Mouse (Mus musculus) kidney, embryonic 14.5 days (tissue): ENCODE data around the gene Rnf220. TPM values are rescaled to one million over a fixed set of nuclear protein-coding genes. Genes with fewer than 3 reads are reported as not detected.

Experiments
- ATAC-seq: fragments of 200-750 bp; cut with Nextera tagmentation; 2 replicates; pipeline ENCODE4 v1.8.0; 2017; ENCODE audit warnings: moderate number of reproducible peaks, mild to moderate bottlenecking, moderate TSS enrichment, moderate library complexity; ENCODE audit not compliant: low FRiP score, low TSS enrichment
- H3K27ac ChIP-seq: fragments of 300-500 bp; sonication (generic); 2 replicates; pipeline ENCODE4 v1.5.1; 2014; ENCODE audit warnings: low read depth, mild to moderate bottlenecking, low read length, moderate library complexity, mixed read lengths
- H3K27me3 ChIP-seq: fragments of 300-500 bp; sonication (generic); 2 replicates; pipeline ENCODE4 v1.6.1; 2014; ENCODE audit warnings: mild to moderate bottlenecking, low read length; ENCODE audit not compliant: control insufficient read depth, insufficient read depth
- H3K36me3 ChIP-seq: fragments of 300-500 bp; sonication (generic); 2 replicates; pipeline ENCODE4 v1.6.1; 2014; ENCODE audit warnings: low read length, mixed read lengths; ENCODE audit not compliant: control insufficient read depth, insufficient read depth
- H3K4me1 ChIP-seq: fragments of 300-500 bp; sonication (generic); 2 replicates; pipeline ENCODE4 v1.6.1; 2014; ENCODE audit warnings: low read length, mixed read lengths; ENCODE audit not compliant: control insufficient read depth, insufficient read depth
- H3K4me2 ChIP-seq: fragments of 300-500 bp; sonication (generic); replicated peaks from 2 replicates; pipeline ENCODE4 v1.6.1; 2014; ENCODE audit warnings: low read depth, mild to moderate bottlenecking, low read length
- H3K4me3 ChIP-seq: fragments of 300-500 bp; sonication (generic); 2 replicates; pipeline ENCODE4 v1.5.1; 2014; ENCODE audit warnings: mild to moderate bottlenecking, low read length
- H3K9ac ChIP-seq: fragments of 300-500 bp; sonication (generic); 2 replicates; pipeline ENCODE4 v1.6.1; 2014; ENCODE audit warnings: low read depth, mild to moderate bottlenecking, low read length, moderate library complexity
- H3K9me3 ChIP-seq: fragments of 300-500 bp; sonication (generic); 2 replicates; pipeline ENCODE4 v1.6.1; 2016; ENCODE audit warnings: low read length; ENCODE audit not compliant: control insufficient read depth
- whole genome bisulfite sequencing: fragments of 180-500 bp; shearing (Covaris S2); extraction: QIAGEN DNeasy Blood & Tissue Kit; methylation state at CpG from one replicate; pipeline ENCODE4 v1.1.7; 2014; 5-methylcytosine and 5-hydroxymethylcytosine counted together
- polyA plus RNA-seq: library from polyadenylated mRNA; unstranded; fragments of >200 nt; fragmentation: Nextera tagmentation; extraction: Ambion mirVana; gene quantifications from 2 replicates; pipeline ENCODE4 v1.2.1, GENCODE M21; 2014

The Rnf220 gene
- 50.8 and 59.3 TPM in 2 replicates for polyA plus RNA-seq

DNA sequence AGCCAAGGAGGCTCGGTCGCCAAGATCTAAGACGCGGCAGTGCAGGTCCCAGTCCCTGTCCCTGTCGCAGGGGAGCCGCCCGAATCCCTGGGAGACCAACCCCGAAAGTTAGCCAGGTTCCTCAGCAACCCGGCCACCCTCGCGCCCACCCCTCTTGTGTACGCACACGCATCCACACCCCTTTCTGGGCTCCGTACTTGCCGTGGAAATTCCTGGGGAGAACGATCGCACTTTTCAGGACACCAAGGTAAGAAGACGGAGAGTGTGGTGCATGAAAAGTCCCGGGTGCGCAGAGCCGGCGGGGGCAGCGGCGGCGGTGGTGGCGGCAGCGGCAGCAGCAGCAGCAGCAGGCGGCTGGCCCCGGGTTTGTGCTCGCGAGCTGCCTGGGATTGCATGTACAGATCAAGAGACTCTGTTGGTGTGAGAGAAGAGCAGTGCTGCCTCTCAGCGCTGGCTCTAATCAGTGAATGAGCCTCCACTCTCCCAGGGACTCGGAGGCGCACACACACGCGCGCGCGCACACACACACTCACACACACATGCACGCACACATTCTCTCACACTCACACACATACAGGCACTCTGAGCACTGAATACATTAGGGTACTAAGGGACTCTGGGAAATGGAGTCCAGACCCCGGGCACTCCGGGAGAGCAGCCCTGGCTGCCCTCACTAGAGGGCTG is at the start of gene Rnf220:
Rnf220 (minus strand) TSS at position 571 of the 684 bp plus-strand sequence.
- Histone ChIP-seq H3K4me1 (peaks cover 22% of the 10 kb centered on the region), H3K27me3 (peaks cover 56% of the 10 kb centered on the region), H3K27ac (no peak within 1 kb of the TSS), H3K36me3 (no peaks in the 10 kb centered on the region), H3K4me3 (peak within 1 kb of the TSS; percentile 48), H3K4me2 (peak within 1 kb of the TSS; percentile 92), H3K9ac (peak within 1 kb of the TSS; percentile 48), H3K9me3 (no peaks in the 10 kb centered on the region; the same call in 1 of the 2 replicates)
- peak; percentile 87 for ATAC-seq
- WGBS, result under 1% methylated on average over 42 of the region's 42 CpGs

DNA sequence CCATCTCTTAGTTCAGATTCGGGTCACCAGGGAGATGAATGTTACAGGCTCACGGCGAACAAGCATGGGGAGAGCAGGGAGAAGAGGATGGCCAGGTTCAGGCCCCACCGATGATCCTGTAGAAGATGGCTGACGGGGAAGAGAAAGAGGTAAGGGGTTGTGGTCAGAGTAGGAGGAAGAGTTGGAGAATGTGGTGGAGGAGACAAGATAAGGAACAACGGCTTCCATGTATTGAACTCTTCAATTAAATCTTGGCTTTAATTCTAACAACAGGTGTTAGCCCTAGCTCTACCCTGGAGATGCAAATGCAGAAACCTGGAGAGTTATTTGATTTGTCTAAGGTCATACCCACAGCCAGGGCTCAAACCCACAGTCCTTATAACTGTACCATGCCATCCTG is 49.8 kb upstream of the Rnf220 start:
- no peak overlapping the region for H3K9ac ChIP-seq
- H3K9me3 ChIP-seq, result no peaks in the 10 kb centered on the region
- no peaks in the 10 kb centered on the region for H3K36me3 ChIP-seq
- H3K27ac ChIP-seq, result no peak overlapping the region
- H3K4me3 ChIP-seq, result no peak overlapping the region
- no peak for ATAC-seq
- WGBS, result 83% methylated on average over 6 of the region's 6 CpGs
- no peaks in the 10 kb centered on the region for H3K27me3 ChIP-seq
- peaks cover 6% of the 10 kb centered on the region; the same call in 1 of the 2 replicates for H3K4me1 ChIP-seq
- H3K4me2 ChIP-seq, result no peak overlapping the region

DNA sequence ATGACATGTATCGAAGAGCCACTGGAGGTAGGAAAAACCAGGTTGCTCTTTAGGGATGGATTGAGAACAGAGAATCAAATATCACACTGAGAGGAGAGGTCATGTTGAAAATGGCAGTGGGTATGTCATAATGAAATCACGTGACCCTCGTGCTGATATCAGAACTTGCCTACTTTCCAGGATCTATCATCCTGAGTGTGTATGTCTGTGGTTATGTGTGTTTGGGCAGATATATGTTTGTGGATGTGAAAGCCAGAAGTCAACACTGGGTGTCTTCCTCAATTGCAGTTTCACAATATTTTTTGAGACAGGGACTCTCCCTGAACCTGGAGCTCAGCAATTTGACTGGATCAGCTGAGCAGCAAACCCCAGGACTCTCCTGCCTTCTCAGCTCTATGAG is 48.6 kb upstream of the Rnf220 start:
- no peak for ATAC-seq
- H3K4me2 ChIP-seq, result no peak overlapping the region
- H3K27ac ChIP-seq, result no peak overlapping the region
- no peaks in the 10 kb centered on the region for H3K36me3 ChIP-seq
- WGBS, result 90% methylated on average over 3 of the region's 3 CpGs
- H3K9ac ChIP-seq, result no peak overlapping the region
- no peaks in the 10 kb centered on the region for H3K27me3 ChIP-seq
- no peaks in the 10 kb centered on the region for H3K4me1 ChIP-seq
- H3K9me3 ChIP-seq, result no peaks in the 10 kb centered on the region
- H3K4me3 ChIP-seq, result no peak overlapping the region

DNA sequence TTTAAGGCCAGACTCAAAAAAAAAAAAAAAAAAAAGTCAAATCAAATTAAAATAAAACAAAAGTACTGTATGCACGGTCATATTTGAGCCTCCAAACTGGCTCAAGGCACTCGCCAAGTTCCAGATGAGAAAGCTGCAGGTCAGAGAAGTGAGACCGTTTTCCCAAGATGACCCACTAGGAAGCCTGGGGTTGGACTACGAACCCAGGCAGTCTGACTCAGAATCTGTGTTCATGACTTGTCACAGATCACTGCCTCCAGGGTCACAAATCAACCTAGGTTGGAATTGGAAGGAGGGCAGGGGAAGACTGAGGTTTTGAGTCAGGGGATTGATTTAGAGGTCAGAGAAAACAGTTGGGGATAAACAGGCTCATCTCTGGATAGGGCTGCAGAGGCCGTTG is 43.7 kb upstream of the Rnf220 start:
- Histone ChIP-seq H3K9ac (no peak overlapping the region), H3K4me3 (no peak overlapping the region), H3K27me3 (no peaks in the 10 kb centered on the region), H3K36me3 (no peaks in the 10 kb centered on the region), H3K4me2 (no peak overlapping the region), H3K4me1 (peaks cover 9% of the 10 kb centered on the region; the same call in 1 of the 2 replicates), H3K27ac (no peak overlapping the region), H3K9me3 (no peaks in the 10 kb centered on the region)
- 50% methylated on average over 5 of the region's 5 CpGs for WGBS
- no peak for ATAC-seq

DNA sequence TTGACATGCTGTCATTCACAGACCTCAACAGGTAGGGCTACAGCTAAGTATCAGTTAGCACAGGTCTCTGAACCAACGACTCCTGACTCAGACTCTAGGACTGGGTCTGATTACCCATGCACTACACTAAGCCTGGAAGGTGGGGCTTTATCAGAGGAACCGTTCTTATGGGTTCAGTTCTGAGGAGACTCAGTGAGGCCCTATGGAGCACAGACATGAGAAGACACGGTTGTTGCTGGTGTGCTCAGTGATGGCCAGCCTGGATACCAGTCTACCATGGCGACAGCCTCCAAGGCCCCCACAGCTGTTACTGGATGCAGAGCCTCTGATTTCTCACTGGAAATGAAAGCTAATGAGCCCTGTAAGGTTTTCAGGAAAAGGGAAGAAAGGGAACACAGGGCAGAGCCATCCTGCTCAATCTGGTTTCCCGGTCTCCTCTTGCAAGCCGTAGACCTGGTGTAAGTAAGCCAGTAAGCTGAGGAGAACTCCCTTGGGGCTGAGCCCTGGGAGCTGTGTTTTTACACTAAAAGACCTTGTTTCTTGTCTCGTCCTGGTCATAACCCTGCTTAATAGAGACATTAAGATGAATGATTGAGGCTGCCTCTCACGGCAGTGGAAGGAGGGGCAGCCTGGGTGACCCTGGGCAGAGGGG is 42.6 kb upstream of the Rnf220 start:
- H3K4me2 ChIP-seq, result no peak overlapping the region
- peaks cover 9% of the 10 kb centered on the region; the same call in 1 of the 2 replicates for H3K4me1 ChIP-seq
- peak; percentile 72; the same call in 1 of the 2 replicates for ATAC-seq
- H3K9me3 ChIP-seq, result no peaks in the 10 kb centered on the region
- H3K27me3 ChIP-seq, result no peaks in the 10 kb centered on the region
- H3K9ac ChIP-seq, result no peak overlapping the region
- H3K36me3 ChIP-seq, result no peaks in the 10 kb centered on the region
- 40% methylated on average over 8 of the region's 8 CpGs for whole genome bisulfite sequencing
- no peak overlapping the region for H3K27ac ChIP-seq
- H3K4me3 ChIP-seq, result no peak overlapping the region

DNA sequence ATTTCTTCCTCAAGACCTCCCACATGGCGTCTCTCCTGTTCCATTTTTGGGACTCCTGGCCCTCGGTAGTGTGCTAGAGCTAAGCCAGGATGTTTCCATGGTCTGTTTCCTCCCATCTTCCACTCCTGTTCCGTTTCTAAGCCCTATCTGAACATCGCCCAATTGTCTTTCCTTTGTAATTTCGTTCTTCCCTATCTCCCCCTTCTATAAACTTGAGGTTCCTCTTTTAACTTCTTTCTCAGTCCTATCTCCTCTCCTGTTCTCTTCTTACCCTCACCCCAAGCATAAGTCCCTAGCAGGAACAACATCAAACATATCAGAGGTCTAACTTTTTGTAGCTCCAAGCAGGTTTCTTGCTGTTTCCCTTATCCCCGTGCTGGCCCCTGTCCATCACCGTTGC is 40.1 kb upstream of the Rnf220 start:
- no peaks in the 10 kb centered on the region for H3K27me3 ChIP-seq
- peaks cover 9% of the 10 kb centered on the region; the same call in 1 of the 2 replicates for H3K4me1 ChIP-seq
- no peak overlapping the region for H3K9ac ChIP-seq
- no peaks in the 10 kb centered on the region for H3K9me3 ChIP-seq
- no peak overlapping the region for H3K27ac ChIP-seq
- no peak for ATAC-seq
- H3K4me3 ChIP-seq, result no peak overlapping the region
- H3K36me3 ChIP-seq, result no peaks in the 10 kb centered on the region
- no peak overlapping the region for H3K4me2 ChIP-seq
- WGBS, result 87% methylated on average over 7 of the region's 7 CpGs

DNA sequence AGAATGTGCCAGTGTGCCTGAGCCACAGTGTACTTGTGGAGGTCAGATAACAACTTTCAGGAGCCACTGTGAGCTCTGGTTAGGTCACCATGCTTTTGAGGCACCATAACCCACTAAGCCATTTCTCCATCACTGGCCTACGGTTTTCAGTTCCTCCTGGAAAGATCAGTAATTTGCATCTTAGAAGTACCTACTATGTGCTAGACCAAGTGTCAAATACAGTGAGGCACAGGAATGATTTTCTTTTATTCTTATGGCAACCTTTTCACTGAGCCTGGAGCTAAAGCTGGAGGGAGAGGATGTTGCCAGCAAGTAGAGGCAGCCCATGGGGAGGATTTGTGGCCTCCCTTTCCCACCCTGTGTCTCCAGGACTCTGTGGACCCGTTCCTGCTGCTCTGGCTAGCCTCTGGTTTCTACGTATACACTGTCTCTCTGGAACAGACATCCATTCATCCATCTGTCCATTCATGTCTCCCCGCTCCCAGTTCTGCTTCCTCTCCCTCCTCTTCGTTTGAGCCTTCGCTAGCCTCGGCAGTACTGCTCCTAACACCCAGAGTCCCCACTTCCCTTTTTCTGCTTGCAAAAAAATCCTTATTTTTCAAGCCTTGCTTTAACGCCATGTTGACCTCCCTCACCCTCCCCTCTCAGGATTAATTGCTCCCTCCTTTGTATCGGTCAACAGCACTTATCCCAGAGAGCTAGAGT is 38.8 kb upstream of the Rnf220 start:
- H3K9ac ChIP-seq, result no peak overlapping the region
- no peaks in the 10 kb centered on the region for H3K27me3 ChIP-seq
- WGBS, result 56% methylated on average over 9 of the region's 9 CpGs

DNA sequence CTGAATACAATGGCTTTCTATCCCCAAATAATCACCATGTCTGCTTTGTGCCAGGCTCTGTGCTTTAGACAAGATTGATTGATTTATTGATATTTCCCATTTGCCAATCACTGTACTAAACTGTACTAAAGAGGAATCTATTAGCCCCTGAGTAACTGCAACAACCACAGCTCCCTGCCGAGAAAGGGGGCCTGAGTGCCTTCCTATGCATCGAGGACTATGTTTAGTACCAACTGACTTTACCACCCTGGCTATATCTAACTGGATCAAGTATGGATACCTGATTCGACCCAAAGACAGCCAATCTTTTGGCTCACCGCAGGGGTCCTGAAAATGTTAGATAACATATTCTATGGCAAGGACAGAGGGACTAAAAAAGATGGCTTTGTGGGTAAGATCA is 33.0 kb upstream of the Rnf220 start:
- no peak for ATAC-seq
- Histone ChIP-seq H3K9me3 (no peaks in the 10 kb centered on the region), H3K4me1 (no peaks in the 10 kb centered on the region), H3K4me3 (no peak overlapping the region), H3K9ac (no peak overlapping the region), H3K27ac (no peak overlapping the region), H3K36me3 (no peaks in the 10 kb centered on the region), H3K4me2 (no peak overlapping the region), H3K27me3 (peaks cover 9% of the 10 kb centered on the region; the same call in 1 of the 2 replicates)
- 82% methylated on average over 4 of the region's 4 CpGs for WGBS

More for the DNA sequence above, 38.8 kb upstream of the Rnf220 start:
- H3K4me2 ChIP-seq, result no peak overlapping the region
- H3K4me3 ChIP-seq, result no peak overlapping the region
- H3K4me1 ChIP-seq, result peaks cover 9% of the 10 kb centered on the region; the same call in 1 of the 2 replicates
- H3K36me3 ChIP-seq, result no peaks in the 10 kb centered on the region
- ATAC-seq, result no peak
- no peaks in the 10 kb centered on the region for H3K9me3 ChIP-seq
- H3K27ac ChIP-seq, result no peak overlapping the region
